Mouse (Mus musculus) layer of hippocampus, adult 18-20 months (tissue): ENCODE results near the gene Scgb1b30. TPM values are rescaled to one million over a fixed set of nuclear protein-coding genes. Genes with fewer than 3 reads are reported as not detected.
"Not testable (repeated sequence)": the region's sequence is repeated elsewhere in the genome, so short reads cannot be mapped to it uniquely, and the experiment has no call there.

Experiments used
- DNase-seq, 2 experiments: peaks; one replicate each; pipeline ENCODE4 v3.0.0; 2022; ENCODE audit warnings: low spot score in 2 of 2
- long read RNA-seq: library from polyadenylated mRNA; stranded (forward); transcript quantifications from one replicate; pipeline ENCODE4 v2.0.0, GENCODE M21; 2021
- total RNA-seq, 2 experiments: library from RNA; stranded (reverse); gene quantifications; 2 replicates each; pipeline ENCODE4 v1.2.3; 2021

Scgb1b30 gene
- not detected for total RNA-seq
- long read RNA-seq, result 0 reads

GRCm38 (mm10) chr7:34094911-34095481 is at the start of gene Scgb1b30:
Gene Scgb1b30, plus strand, starts transcription at chr7:34095431.
- no peak for DNase-seq

GRCm38 (mm10) chr7:34068132-34068531 is 27.1 kb upstream of the Scgb1b30 start:
- not testable (repeated sequence) for DNase-seq

DNA sequence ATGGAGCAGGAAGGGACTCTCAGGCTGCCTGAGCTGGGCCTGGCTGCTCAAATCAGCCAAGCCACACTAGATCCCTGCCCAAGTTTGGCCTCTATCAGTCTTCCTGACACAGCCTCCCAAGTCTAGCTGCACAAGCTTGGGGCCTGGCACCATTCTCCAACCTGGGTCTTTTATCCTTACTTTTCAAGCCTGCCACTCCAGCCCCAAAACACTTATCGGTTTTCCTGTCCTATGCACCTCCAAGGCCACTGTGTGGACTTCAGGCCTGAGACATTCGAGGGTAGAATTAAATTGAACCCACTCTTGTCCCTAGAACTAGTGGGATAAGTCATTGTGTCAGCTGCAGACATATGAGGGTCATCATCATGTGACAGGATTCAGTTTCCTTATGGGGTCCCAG is 4.8 kb downstream of the Scgb1b30 start:
- no peak for DNase-seq

- no peak for DNase-seq
Observed at GRCm38 (mm10) chr7:34101276-34101675, 6.0 kb downstream of the Scgb1b30 start.

GRCm38 (mm10) chr7:34109190-34109589 is 14.0 kb downstream of the Scgb1b30 start:
- no peak for DNase-seq

DNA sequence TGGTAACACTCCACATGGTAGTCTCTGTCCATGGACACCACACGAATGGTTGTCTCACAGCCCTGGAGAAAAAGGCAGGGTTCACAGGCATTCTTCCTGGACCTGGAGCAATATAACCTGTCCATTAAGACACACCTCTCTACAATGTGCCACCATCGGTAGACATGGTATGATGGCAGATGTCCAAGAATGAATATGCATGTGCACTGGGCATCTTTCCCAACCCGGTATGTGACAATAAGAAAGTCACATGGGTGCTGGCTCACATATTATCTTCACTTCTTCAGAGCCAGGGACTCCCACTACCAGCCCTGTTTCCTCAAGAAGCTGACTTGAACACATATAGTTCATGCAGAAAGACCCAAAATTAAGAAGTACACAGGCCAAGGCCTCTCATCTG is 21.4 kb downstream of the Scgb1b30 start:
- DNase-seq, result no peak

DNA sequence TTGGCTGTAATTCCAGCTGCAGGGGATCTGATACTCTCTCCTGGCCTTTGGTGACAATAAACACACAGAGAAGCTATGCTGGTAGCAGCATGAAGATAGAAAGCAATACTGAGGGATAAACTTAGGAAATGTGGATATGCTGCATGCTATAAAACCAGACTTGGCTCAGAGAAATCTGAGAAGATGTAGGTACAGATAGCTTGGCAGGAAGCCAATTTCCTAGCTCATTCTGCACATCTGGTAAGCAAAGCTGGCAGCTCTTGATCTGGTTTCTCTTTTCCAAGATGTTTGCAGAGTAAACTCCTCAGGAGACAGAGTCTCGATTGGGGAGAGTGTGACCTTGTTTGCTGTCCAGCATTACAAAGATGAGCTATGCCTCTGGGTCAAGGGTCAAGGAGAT is 25.4 kb downstream of the Scgb1b30 start:
- not testable (repeated sequence) for DNase-seq

DNA sequence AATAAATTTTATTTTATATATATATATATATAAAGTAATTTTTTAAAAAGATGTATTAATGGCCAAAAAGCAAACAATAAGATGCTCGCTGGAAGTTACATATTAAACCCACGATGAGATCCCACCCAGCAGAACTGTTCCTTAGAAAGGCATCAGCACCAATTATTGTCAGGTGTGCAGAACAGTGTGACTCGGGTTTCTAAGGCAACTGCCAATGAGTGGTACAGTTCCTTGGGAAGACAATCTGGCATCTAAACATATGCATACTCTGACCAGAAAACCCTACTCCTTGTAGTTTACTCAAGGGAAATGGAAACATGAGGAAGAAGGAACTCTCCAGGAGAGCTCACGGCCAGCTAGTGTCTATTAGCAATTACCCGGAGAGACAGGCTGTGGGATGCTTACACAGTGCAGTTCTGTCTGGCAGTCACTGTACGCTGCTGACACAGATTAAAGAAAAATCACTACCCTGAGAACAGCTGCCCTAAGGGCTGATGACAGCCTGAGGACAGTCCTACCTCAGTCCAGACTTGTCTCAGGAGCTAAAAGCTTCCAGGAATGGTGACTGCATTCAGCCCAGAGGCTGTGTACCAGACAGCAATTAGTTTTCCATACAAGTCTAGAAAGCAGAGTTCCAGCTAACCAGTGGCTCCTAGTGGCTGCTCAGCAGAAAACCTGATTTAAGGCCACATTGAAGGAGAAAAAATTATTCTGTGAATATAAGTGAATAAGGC is 27.9 kb downstream of the Scgb1b30 start:
- DNase-seq, result peak in 1 of 2 experiments; percentile 49

GRCm38 (mm10) chr7:34125346-34125745 is 30.1 kb downstream of the Scgb1b30 start:
- no peak for DNase-seq

- no peak for DNase-seq
Observed at GRCm38 (mm10) chr7:34126291-34126690, 31.1 kb downstream of the Scgb1b30 start.

GRCm38 (mm10) chr7:34131118-34131517 is 35.9 kb downstream of the Scgb1b30 start:
- DNase-seq, result no peak

GRCm38 (mm10) chr7:34131959-34132354 is 36.7 kb downstream of the Scgb1b30 start:
- DNase-seq, result no peak

DNA sequence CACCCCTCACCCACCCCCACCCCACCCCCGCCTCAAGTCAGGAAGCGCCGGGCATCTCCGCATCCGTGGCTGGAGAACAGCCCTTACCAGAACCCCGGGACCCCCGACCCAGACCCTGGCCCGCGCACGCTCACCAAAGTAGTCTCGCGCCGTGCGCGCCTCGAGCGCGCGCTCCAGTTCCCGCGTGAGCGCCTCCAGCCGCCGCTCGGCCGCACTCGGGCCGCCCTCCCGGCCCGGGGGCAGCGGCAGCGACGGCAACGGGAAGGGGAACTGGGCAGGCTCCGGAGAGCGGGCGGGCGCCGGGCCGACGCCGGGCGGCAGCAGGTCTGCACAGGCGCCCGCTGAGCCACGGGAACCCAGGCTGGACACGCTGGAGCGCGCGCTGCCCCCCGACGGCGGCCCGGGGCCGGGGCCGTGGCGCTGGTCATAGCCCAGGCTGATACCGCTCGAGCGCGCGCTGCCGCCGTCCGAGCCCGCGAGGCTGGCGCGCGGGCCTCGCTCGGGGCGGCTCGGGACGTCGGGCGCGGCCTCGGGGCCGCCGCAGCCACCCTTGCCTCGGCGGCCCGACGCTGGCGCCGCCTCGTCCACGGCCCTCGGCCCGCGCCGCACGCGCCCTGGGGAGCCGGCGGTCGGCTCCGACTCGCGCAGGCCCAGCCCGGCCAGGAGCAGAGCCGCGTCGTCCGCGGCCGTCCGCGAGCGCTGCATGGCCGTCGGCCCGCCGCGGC is 37.3 kb downstream of the Scgb1b30 start:
- no peak for DNase-seq

- peak in 1 of 2 experiments; percentile 46 for DNase-seq
Observed at GRCm38 (mm10) chr7:34133117-34133762, 38.0 kb downstream of the Scgb1b30 start, which contains the start of gene Wtip. Gene Wtip, minus strand, starts transcription at chr7:34133268.

DNA sequence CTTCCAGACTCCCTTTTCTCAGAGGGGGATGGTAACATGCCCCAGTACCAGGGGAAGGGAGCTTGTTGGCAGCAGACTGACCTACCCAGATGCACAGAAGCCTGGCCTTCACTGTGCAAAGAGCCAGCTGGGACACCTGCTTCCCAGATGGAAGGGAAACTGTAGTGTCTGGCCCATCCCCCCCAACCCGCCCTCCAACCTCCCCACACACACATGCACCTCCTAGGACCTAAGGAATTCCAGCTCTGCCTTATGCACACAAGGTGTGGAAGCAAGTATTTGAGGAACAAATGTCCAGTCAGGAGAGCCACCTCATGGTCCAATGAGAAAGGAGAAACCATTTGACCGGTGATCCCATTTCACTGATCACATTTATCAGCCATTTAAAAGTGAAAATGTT is 39.1 kb downstream of the Scgb1b30 start:
- DNase-seq, result no peak

DNA sequence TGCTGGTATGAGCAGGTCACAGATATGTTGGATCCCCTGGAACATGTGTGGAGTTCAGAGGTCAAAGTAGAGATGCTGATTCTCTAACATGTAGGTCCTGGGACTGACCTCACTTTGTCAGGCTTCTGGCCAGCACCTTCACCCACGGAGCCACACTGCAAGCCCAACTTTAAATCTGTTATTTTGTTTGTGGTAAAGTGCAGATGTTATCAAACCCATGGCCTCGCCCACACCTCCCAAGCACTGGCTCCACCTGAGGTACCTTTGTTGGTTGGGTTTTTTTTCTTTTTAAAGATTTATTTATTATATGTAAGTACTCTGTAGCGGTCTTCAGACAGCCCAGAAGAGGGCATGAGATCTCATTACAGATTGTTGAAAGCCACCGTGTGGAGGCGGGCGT is 44.3 kb downstream of the Scgb1b30 start:
- no peak for DNase-seq

DNA sequence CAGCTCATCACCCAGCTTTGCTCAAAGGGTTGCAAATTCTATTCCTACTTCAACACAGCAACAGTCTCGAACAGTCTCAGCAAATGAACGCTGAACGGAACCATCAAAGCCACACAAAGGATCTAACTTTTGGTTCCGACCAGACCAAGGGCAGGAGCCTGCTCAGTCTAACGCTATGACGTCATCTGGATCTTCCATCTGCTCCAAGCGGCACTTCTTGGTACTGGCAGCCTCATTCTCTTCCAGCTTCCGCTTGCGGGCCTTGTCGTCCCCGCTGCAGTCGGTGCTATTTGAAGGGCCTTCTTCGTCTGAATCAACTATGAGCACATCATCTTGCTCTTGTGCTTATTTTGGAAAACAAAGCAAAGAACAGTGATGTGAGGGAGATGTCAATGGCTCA is 45.9 kb downstream of the Scgb1b30 start:
- peak in 1 of 2 experiments; percentile 48 for DNase-seq

GRCm38 (mm10) chr7:34147193-34147592 is 52.0 kb downstream of the Scgb1b30 start:
- DNase-seq, result no peak
